Mouse (Mus musculus) heart, embryonic 11.5 days (tissue): Measurements from ENCODE around the gene Ccn2. TPM values are rescaled to one million over a fixed set of nuclear protein-coding genes. Genes with fewer than 3 reads are reported as not detected.

Source experiments
- ATAC-seq: fragments of 200-750 bp; cut with Nextera tagmentation; replicated peaks from 2 replicates; pipeline ENCODE4 v1.8.0; 2017; ENCODE audit warnings: moderate library complexity; ENCODE audit not compliant: insufficient number of reproducible peaks, low FRiP score, low TSS enrichment
- H3K27ac ChIP-seq: fragments of 300-500 bp; sonication (generic); 2 replicates; pipeline ENCODE4 v1.5.1; 2014; ENCODE audit warnings: mild to moderate bottlenecking, low read depth, low read length
- H3K27me3 ChIP-seq: fragments of 300-500 bp; sonication (generic); 2 replicates; pipeline ENCODE4 v1.6.1; 2014; ENCODE audit warnings: mild to moderate bottlenecking, low read length, mixed read lengths; ENCODE audit not compliant: control insufficient read depth, insufficient read depth
- H3K36me3 ChIP-seq: fragments of 300-500 bp; sonication (generic); 2 replicates; pipeline ENCODE4 v1.6.1; 2014; ENCODE audit warnings: mild to moderate bottlenecking, low read length, moderate library complexity, mixed read lengths; ENCODE audit not compliant: control insufficient read depth, insufficient read depth
- H3K4me1 ChIP-seq: fragments of 300-500 bp; sonication (generic); 2 replicates; pipeline ENCODE4 v1.6.1; 2014; ENCODE audit warnings: low read length; ENCODE audit not compliant: control insufficient read depth, insufficient read depth
- H3K4me2 ChIP-seq: fragments of 300-500 bp; sonication (generic); 2 replicates; pipeline ENCODE4 v1.6.1; 2014; ENCODE audit warnings: mild to moderate bottlenecking, moderate library complexity
- H3K4me3 ChIP-seq: fragments of 300-500 bp; sonication (generic); 2 replicates; pipeline ENCODE4 v1.5.1; 2014; ENCODE audit warnings: low read depth, low read length
- H3K9ac ChIP-seq: fragments of 300-500 bp; sonication (generic); 2 replicates; pipeline ENCODE4 v1.6.1; 2014; ENCODE audit warnings: mild to moderate bottlenecking, low read depth, low read length, moderate library complexity
- H3K9me3 ChIP-seq: fragments of 300-500 bp; sonication (generic); replicated peaks from 2 replicates; pipeline ENCODE4 v1.6.1; 2016; ENCODE audit warnings: low read length; ENCODE audit not compliant: control insufficient read depth
- WGBS: fragments of 180-500 bp; shearing (Covaris S2); extraction: QIAGEN DNeasy Blood & Tissue Kit; methylation state at CpG from one replicate; pipeline ENCODE4 v1.1.7; 2014; ENCODE audit not compliant: insufficient replicate concordance; 5-methylcytosine and 5-hydroxymethylcytosine counted together
- polyA plus RNA-seq: library from polyadenylated mRNA; unstranded; fragments of >200 nt; fragmentation: Nextera tagmentation; extraction: Ambion mirVana; gene quantifications from 2 replicates; pipeline ENCODE4 v1.2.1, GENCODE M21; 2014

Gene Ccn2
- polyA plus RNA-seq, 1 experiment from 2014 or later: 26.4 TPM

- 25% methylated on average over 18 of the region's 18 CpGs for WGBS
- Histone ChIP-seq H3K4me1 (peaks cover 7% of the 10 kb centered on the region), H3K4me3 (no peak overlapping the region), H3K27me3 (no peaks in the 10 kb centered on the region), H3K4me2 (peak overlapping the region; percentile 42; the same call in 1 of the 2 replicates), H3K9ac (no peak overlapping the region), H3K9me3 (no peaks in the 10 kb centered on the region), H3K27ac (no peak overlapping the region), H3K36me3 (no peaks in the 10 kb centered on the region)
- ATAC-seq: no peak
Observed at GRCm38 (mm10) chr10:24630469-24631081, 35.3 kb downstream of the Ccn2 start.

DNA sequence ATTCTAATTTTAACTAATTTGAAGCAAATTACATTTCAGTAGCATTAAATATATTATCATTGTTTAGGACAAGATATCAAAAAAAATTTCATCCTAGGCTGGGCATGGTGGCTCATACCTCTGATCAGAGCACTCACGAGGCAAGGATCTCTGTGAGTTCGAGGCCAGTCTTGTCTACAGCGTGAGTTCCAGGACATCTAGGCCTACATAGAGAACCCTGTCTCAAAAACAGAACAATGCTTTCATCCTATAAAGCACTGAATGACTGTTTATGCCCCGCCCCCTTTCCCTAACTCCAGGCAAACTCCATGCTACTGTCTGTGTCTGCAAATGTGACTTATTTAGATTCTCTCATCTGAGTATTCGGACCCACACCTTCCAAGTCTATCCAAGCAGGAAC, 35.9 kb downstream of the Ccn2 start:
- no peak overlapping the region for H3K9ac ChIP-seq
- H3K9me3 ChIP-seq: no peaks in the 10 kb centered on the region
- WGBS: 90% methylated on average over 5 of the region's 5 CpGs
- H3K4me2 ChIP-seq: no peak overlapping the region
- H3K4me3 ChIP-seq: no peak overlapping the region
- H3K36me3 ChIP-seq: no peaks in the 10 kb centered on the region
- peaks cover 8% of the 10 kb centered on the region for H3K4me1 ChIP-seq
- H3K27me3 ChIP-seq: no peaks in the 10 kb centered on the region
- no peak for ATAC-seq
- no peak overlapping the region for H3K27ac ChIP-seq

DNA sequence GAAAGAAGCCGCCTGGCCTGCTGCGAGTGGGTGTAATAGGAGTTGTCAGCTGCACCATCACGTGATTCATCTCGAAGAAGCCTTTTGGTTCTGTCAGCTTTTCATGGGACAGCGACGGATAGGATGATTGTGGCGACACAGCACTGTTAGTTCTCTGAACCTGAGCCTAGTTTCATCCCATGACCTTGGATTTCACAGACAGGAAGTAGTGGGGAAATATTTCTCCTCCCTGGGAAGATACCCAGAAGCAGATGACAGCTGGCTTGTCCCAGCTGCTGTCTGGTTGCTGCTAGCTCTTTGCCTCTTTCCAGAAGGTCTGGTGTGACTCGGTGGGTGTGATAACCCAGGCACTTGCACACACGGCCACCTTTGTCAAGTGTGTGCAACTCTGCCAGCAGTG, 39.0 kb downstream of the Ccn2 start:
- Histone ChIP-seq H3K27me3 (no peaks in the 10 kb centered on the region), H3K9ac (no peak overlapping the region), H3K36me3 (no peaks in the 10 kb centered on the region), H3K4me1 (peaks cover 8% of the 10 kb centered on the region), H3K4me3 (no peak overlapping the region), H3K9me3 (no peaks in the 10 kb centered on the region), H3K27ac (no peak overlapping the region), H3K4me2 (no peak overlapping the region)
- 62% methylated on average over 9 of the region's 9 CpGs for WGBS
- ATAC-seq: no peak

DNA sequence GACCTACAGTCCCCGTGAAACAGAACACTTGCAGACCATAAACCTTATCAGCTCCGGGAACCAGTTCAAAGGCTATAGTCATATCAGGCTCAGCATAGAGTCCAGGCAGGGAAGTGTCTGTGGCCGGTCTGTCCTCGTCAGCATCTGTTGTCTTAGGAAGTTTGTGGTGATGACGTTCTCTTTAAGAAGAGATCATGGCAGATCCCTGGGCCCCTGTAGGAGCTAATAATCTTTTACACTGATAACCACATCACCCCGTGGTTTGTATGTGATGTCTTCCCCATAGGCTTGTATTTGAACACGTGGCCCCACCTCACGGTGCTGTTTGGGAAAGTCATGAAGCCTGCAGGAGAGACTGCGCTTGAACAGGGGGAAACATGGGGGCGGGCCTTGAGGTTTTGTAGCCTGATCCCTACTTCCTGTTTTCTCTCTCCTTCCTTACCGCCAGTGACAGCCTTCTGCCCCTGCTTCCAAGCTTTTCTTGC, 40.1 kb downstream of the Ccn2 start:
- Histone ChIP-seq H3K4me3 (no peak overlapping the region), H3K9ac (no peak overlapping the region), H3K27me3 (no peaks in the 10 kb centered on the region), H3K4me1 (peaks cover 8% of the 10 kb centered on the region), H3K4me2 (no peak overlapping the region), H3K36me3 (no peaks in the 10 kb centered on the region), H3K27ac (peak overlapping the region; percentile 7; the same call in 1 of the 2 replicates), H3K9me3 (no peaks in the 10 kb centered on the region)
- ATAC-seq: no peak
- 28% methylated on average over 11 of the region's 11 CpGs for WGBS

- Histone ChIP-seq H3K9me3 (no peaks in the 10 kb centered on the region), H3K36me3 (no peaks in the 10 kb centered on the region), H3K4me1 (peaks cover 10% of the 10 kb centered on the region), H3K4me2 (no peak overlapping the region), H3K27me3 (no peaks in the 10 kb centered on the region), H3K9ac (no peak overlapping the region), H3K27ac (peak overlapping the region; percentile 7; the same call in 1 of the 2 replicates), H3K4me3 (no peak overlapping the region)
- no peak for ATAC-seq
- WGBS: 81% methylated on average over 10 of the region's 10 CpGs
Observed at GRCm38 (mm10) chr10:24635884-24636283, 40.6 kb downstream of the Ccn2 start.

DNA sequence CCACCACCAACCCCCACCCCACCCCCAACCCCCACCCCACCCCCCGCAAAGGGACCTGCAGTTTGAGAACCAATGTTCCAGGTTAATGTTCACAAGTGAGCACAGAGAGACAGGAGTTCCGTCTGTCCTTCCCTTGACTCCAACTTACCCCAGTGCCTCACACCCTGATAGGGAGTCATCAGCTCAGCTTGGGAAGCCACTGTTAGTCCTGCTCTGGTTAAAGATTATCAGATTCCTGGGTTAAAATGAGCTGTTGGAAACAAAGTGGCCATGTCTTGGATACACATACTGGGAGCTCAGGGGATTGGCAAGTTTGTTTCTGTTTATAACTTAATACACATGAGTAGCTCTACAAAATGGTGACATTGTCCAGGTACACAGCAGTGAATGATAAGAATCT, 41.7 kb downstream of the Ccn2 start:
- Histone ChIP-seq H3K9ac (no peak overlapping the region), H3K27ac (no peak overlapping the region), H3K4me2 (no peak overlapping the region), H3K4me3 (no peak overlapping the region), H3K27me3 (no peaks in the 10 kb centered on the region), H3K9me3 (no peaks in the 10 kb centered on the region), H3K4me1 (peaks cover 10% of the 10 kb centered on the region), H3K36me3 (no peaks in the 10 kb centered on the region)
- no peak for ATAC-seq
- WGBS: 74% methylated on average over 2 of the region's 2 CpGs

GRCm38 (mm10) chr10:24638306-24639070, 43.2 kb downstream of the Ccn2 start:
- no peak overlapping the region for H3K27ac ChIP-seq
- H3K27me3 ChIP-seq: no peaks in the 10 kb centered on the region
- no peak overlapping the region for H3K4me3 ChIP-seq
- no peak overlapping the region for H3K9ac ChIP-seq
- no peaks in the 10 kb centered on the region for H3K9me3 ChIP-seq
- no peak for ATAC-seq
- WGBS: 41% methylated on average over 10 of the region's 10 CpGs
- peaks cover 10% of the 10 kb centered on the region for H3K4me1 ChIP-seq
- no peak overlapping the region for H3K4me2 ChIP-seq
- no peaks in the 10 kb centered on the region for H3K36me3 ChIP-seq

GRCm38 (mm10) chr10:24639596-24639995, 44.4 kb downstream of the Ccn2 start:
- Histone ChIP-seq H3K27ac (no peak overlapping the region), H3K9me3 (no peaks in the 10 kb centered on the region), H3K9ac (no peak overlapping the region), H3K4me2 (no peak overlapping the region), H3K27me3 (no peaks in the 10 kb centered on the region), H3K36me3 (no peaks in the 10 kb centered on the region), H3K4me1 (peaks cover 10% of the 10 kb centered on the region), H3K4me3 (no peak overlapping the region)
- 62% methylated on average over 7 of the region's 7 CpGs for WGBS
- ATAC-seq: no peak
